Mouse (Mus musculus) adrenal gland, postnatal 10 days (tissue): ENCODE results near the gene Dcxr. TPM values are rescaled to one million over a fixed set of nuclear protein-coding genes. Genes with fewer than 3 reads are reported as not detected.
A peak's percentile ranks its signal among the peaks of the same experiment; 100 is the strongest.
"Not testable (repeated sequence)": the region's sequence is repeated elsewhere in the genome, so short reads cannot be mapped to it uniquely, and the experiment has no call there.

Experiments
- DNase-seq: peaks from one replicate; pipeline ENCODE4 v3.0.0; 2021; ENCODE audit warnings: mixed read lengths
- long read RNA-seq, 2 experiments: library from polyadenylated mRNA; stranded (forward); transcript quantifications; one replicate each; pipeline ENCODE4 v2.0.0; 2021
- total RNA-seq, 2 experiments: library from RNA; stranded (reverse); gene quantifications; 2 replicates each; pipeline ENCODE4 v1.2.3; 2021

Dcxr gene
- total RNA-seq, result 10 to 100 TPM; 33.0 to 37.3 TPM
- long read RNA-seq, experiment 1, transcript Dcxr-201 (8 exons, 892 nt), result major isoform, 32 of 50 reads
- long read RNA-seq, experiment 1, transcript Dcxr-202 (7 exons, 830 nt), result minor isoform, 10 of 50 reads
- long read RNA-seq, experiment 1, partial matches to known transcripts, result 4 of 50 reads
- long read RNA-seq, experiment 1, other reads (novel, unspliced or antisense), result 3 of 50 reads
- long read RNA-seq, experiment 2, transcript Dcxr-201 (8 exons, 892 nt), result major isoform, 34 of 39 reads
- long read RNA-seq, experiment 2, partial matches to known transcripts, result 2 of 39 reads
- long read RNA-seq, experiment 2, other reads (novel, unspliced or antisense), result 0 of 39 reads

GRCm38 (mm10) chr11:120727169-120727527, at the start of gene Dcxr:
TSS of gene Dcxr (minus strand) at chr11:120727281.
- peak; percentile 92 for DNase-seq

GRCm38 (mm10) chr11:120775774-120776469, 48.8 kb upstream of the Dcxr start:
- DNase-seq, result peak; percentile 99

GRCm38 (mm10) chr11:120773463-120774190, 46.5 kb upstream of the Dcxr start:
- DNase-seq, result peak; percentile 12

GRCm38 (mm10) chr11:120772749-120773148, 45.7 kb upstream of the Dcxr start:
- DNase-seq, result no peak

- no peak for DNase-seq
These were observed 41.1 kb upstream of the Dcxr start for GRCm38 (mm10) chr11:120768206-120768605.

GRCm38 (mm10) chr11:120767023-120767422, 39.9 kb upstream of the Dcxr start:
- DNase-seq, result not testable (repeated sequence)

- not testable (repeated sequence) for DNase-seq
These were observed 36.3 kb upstream of the Dcxr start for GRCm38 (mm10) chr11:120763121-120763999.

GRCm38 (mm10) chr11:120762672-120763041, 35.6 kb upstream of the Dcxr start, which contains the start of gene Hmga1b:
TSS of gene Hmga1b (plus strand) at chr11:120762794.
- not testable (repeated sequence) for DNase-seq

- no peak for DNase-seq
These were observed 35.0 kb upstream of the Dcxr start for GRCm38 (mm10) chr11:120761811-120762671.

- no peak for DNase-seq
These were observed 33.2 kb upstream of the Dcxr start for GRCm38 (mm10) chr11:120760236-120760635.

GRCm38 (mm10) chr11:120751606-120752005, 24.5 kb upstream of the Dcxr start:
- DNase-seq, result no peak

GRCm38 (mm10) chr11:120749430-120749829, 22.3 kb upstream of the Dcxr start:
- DNase-seq, result peak; percentile 45

GRCm38 (mm10) chr11:120747974-120748373, 20.9 kb upstream of the Dcxr start:
- no peak for DNase-seq

- DNase-seq, result no peak
These were observed 17.1 kb upstream of the Dcxr start for GRCm38 (mm10) chr11:120744121-120744701.

- no peak for DNase-seq
These were observed 13.9 kb upstream of the Dcxr start for GRCm38 (mm10) chr11:120740981-120741380.

- DNase-seq, result no peak
These were observed 9.3 kb upstream of the Dcxr start for GRCm38 (mm10) chr11:120736424-120736823.

GRCm38 (mm10) chr11:120733521-120733920, 6.4 kb upstream of the Dcxr start:
- peak; percentile 84 for DNase-seq

GRCm38 (mm10) chr11:120731858-120732680, 5.0 kb upstream of the Dcxr start, which contains the start of gene Cbr2:
TSS of gene Cbr2 (minus strand) at chr11:120732114.
- DNase-seq, result no peak

GRCm38 (mm10) chr11:120731395-120731794, 4.3 kb upstream of the Dcxr start:
- no peak for DNase-seq
